Comparison of ENCODE assay signal across 18 mouse cellular contexts in genomic region chr10:44465618-44466017, GRCm38 (mm10).
DNase-seq lines count a peak whose midpoint lies in the region; ATAC-seq lines count a peak whose summit lies in the region.
"Had no signal": no experiment of that assay in that cellular context is flagged by ENCODE, and none has a peak within 500 bp of the region (broad histone marks: within the 10 kb centered on the region; RNA-seq: fewer than 3 reads in every experiment).

No protein-coding gene starts in this region.

- DNase-seq in embryonic facial prominence, embryonic 10.5 days (ENCODE audit: low spot score): no peak
- no peak for DNase-seq in heart, adult 18-20 months
- DNase-seq in midbrain, embryonic 11.5 days (ENCODE audit: low spot score, missing footprints): peak; percentile 88
- DNase-seq in midbrain, embryonic 10.5 days (ENCODE audit: low spot score): no peak
- peak; percentile 69 for DNase-seq in retina, embryonic 14.5 days (ENCODE audit: low spot score)
- DNase-seq in kidney, postnatal 25 days: no peak
- DNase-seq: adrenal gland, postnatal 36 days; cerebellum, postnatal 10 days; gastrocnemius, postnatal 36 days; right cerebral cortex, postnatal 25 days had no signal

- H3K27me3 ChIP-seq in embryonic facial prominence, embryonic 12.5 days: peaks cover 23% of the 10 kb centered on the region
- peaks cover 59% of the 10 kb centered on the region for H3K27me3 ChIP-seq in embryonic facial prominence, embryonic 10.5 days (replicated peaks; ENCODE audit: low read depth, poor library complexity, severe bottlenecking)
- peaks cover 52% of the 10 kb centered on the region for H3K27me3 ChIP-seq in heart, embryonic 16.5 days (ENCODE audit: control insufficient read depth, insufficient read depth, low read length)
- peaks cover 11% of the 10 kb centered on the region; the same call in 1 of the 2 replicates for H3K27me3 ChIP-seq in midbrain, embryonic 11.5 days (ENCODE audit: control insufficient read depth, insufficient read depth, low read length)
- H3K27me3 ChIP-seq in midbrain, embryonic 10.5 days (ENCODE audit: low read depth, poor library complexity, severe bottlenecking): peaks cover 57% of the 10 kb centered on the region
- H3K27me3 ChIP-seq: CH12.LX had no signal

- no peak overlapping the region for H3K27ac ChIP-seq in embryonic facial prominence, embryonic 12.5 days
- H3K27ac ChIP-seq in embryonic facial prominence, embryonic 10.5 days (replicated peaks): no peak overlapping the region
- no peak overlapping the region for H3K27ac ChIP-seq in heart, embryonic 16.5 days (ENCODE audit: low read length)
- no peak overlapping the region for H3K27ac ChIP-seq in midbrain, embryonic 11.5 days (ENCODE audit: low read depth, low read length)
- H3K27ac ChIP-seq in midbrain, embryonic 10.5 days (replicated peaks): no peak overlapping the region
- H3K27ac ChIP-seq: embryonic facial prominence, embryonic 15.5 days; hindbrain, embryonic 14.5 days; layer of hippocampus, adult 2 months; limb, embryonic 15.5 days had no signal

- H3K4me2 ChIP-seq in embryonic facial prominence, embryonic 12.5 days (replicated peaks): 0 out of 2 replicates have a peak overlapping the region, but pooled peaks have one; percentile 9
- peak overlapping the region; percentile 50 for H3K4me2 ChIP-seq in heart, embryonic 16.5 days (ENCODE audit: low read depth, low read length)
- H3K4me2 ChIP-seq in midbrain, embryonic 11.5 days: no peak overlapping the region; the same call in 1 of the 2 replicates
- H3K4me2 ChIP-seq: embryonic facial prominence, embryonic 15.5 days; hindbrain, embryonic 14.5 days; limb, embryonic 15.5 days had no signal

- no peaks in the 10 kb centered on the region for H3K9me3 ChIP-seq in embryonic facial prominence, embryonic 12.5 days
- H3K9me3 ChIP-seq in embryonic facial prominence, embryonic 10.5 days: no peaks in the 10 kb centered on the region
- H3K9me3 ChIP-seq in heart, embryonic 16.5 days (replicated peaks; ENCODE audit: control insufficient read depth, low read length): no peaks in the 10 kb centered on the region
- no peaks in the 10 kb centered on the region for H3K9me3 ChIP-seq in midbrain, embryonic 11.5 days (ENCODE audit: control insufficient read depth, low read length)
- H3K9me3 ChIP-seq in midbrain, embryonic 10.5 days (replicated peaks): no peaks in the 10 kb centered on the region
- H3K9me3 ChIP-seq: embryonic facial prominence, embryonic 15.5 days; limb, embryonic 15.5 days had no signal

- H3K9ac ChIP-seq in embryonic facial prominence, embryonic 12.5 days: no peak overlapping the region
- H3K9ac ChIP-seq in heart, embryonic 16.5 days (ENCODE audit: low read length): no peak overlapping the region
- no peak overlapping the region for H3K9ac ChIP-seq in midbrain, embryonic 11.5 days (ENCODE audit: low read length)
- H3K9ac ChIP-seq: embryonic facial prominence, embryonic 15.5 days; hindbrain, embryonic 14.5 days; limb, embryonic 15.5 days had no signal

- ATAC-seq in embryonic facial prominence, embryonic 12.5 days (ENCODE audit: insufficient number of reproducible peaks, insufficient read depth, low FRiP score, low TSS enrichment): no peak
- no peak for ATAC-seq in heart, embryonic 16.5 days (replicated peaks; ENCODE audit: extremely low read depth, insufficient read depth, low FRiP score)
- no peak for ATAC-seq in midbrain, embryonic 11.5 days (ENCODE audit: low FRiP score)
- ATAC-seq: intestine, embryonic 16.5 days had no signal

- 11% methylated on average over 8 of the region's 8 CpGs for WGBS in embryonic facial prominence, embryonic 12.5 days
- WGBS in embryonic facial prominence, embryonic 10.5 days: 19% methylated on average over 8 of the region's 8 CpGs
- WGBS in heart, embryonic 16.5 days: 13% methylated on average over 8 of the region's 8 CpGs
- 18% methylated on average over 8 of the region's 8 CpGs for WGBS in midbrain, embryonic 11.5 days
- WGBS in midbrain, embryonic 10.5 days: 18% methylated on average over 8 of the region's 8 CpGs

- H3K36me3 ChIP-seq in embryonic facial prominence, embryonic 12.5 days: no peaks in the 10 kb centered on the region
- no peaks in the 10 kb centered on the region for H3K36me3 ChIP-seq in embryonic facial prominence, embryonic 10.5 days (replicated peaks)
- H3K36me3 ChIP-seq in heart, embryonic 16.5 days (ENCODE audit: control insufficient read depth, insufficient read depth): no peaks in the 10 kb centered on the region
- H3K36me3 ChIP-seq in midbrain, embryonic 11.5 days (ENCODE audit: control insufficient read depth, insufficient read depth, low read length): no peaks in the 10 kb centered on the region
- H3K36me3 ChIP-seq in midbrain, embryonic 10.5 days: no peaks in the 10 kb centered on the region
- H3K36me3 ChIP-seq: embryonic facial prominence, embryonic 15.5 days; limb, embryonic 15.5 days had no signal

- peaks cover 10% of the 10 kb centered on the region; the same call in 1 of the 2 replicates for H3K4me1 ChIP-seq in embryonic facial prominence, embryonic 12.5 days
- H3K4me1 ChIP-seq in embryonic facial prominence, embryonic 10.5 days: peaks cover 13% of the 10 kb centered on the region
- peaks cover 9% of the 10 kb centered on the region for H3K4me1 ChIP-seq in heart, embryonic 16.5 days (ENCODE audit: control insufficient read depth, insufficient read depth, low read length)
- H3K4me1 ChIP-seq in midbrain, embryonic 11.5 days (ENCODE audit: control insufficient read depth, insufficient read depth, low read length): peaks cover 12% of the 10 kb centered on the region
- H3K4me1 ChIP-seq in midbrain, embryonic 10.5 days: peaks cover 18% of the 10 kb centered on the region
- H3K4me1 ChIP-seq: limb, embryonic 15.5 days had no signal

- no peak overlapping the region for H3K4me3 ChIP-seq in embryonic facial prominence, embryonic 12.5 days
- H3K4me3 ChIP-seq in embryonic facial prominence, embryonic 10.5 days: no peak overlapping the region
- peak overlapping the region; percentile 28 for H3K4me3 ChIP-seq in heart, embryonic 16.5 days (ENCODE audit: low read length)
- no peak overlapping the region for H3K4me3 ChIP-seq in midbrain, embryonic 11.5 days (ENCODE audit: low read depth, low read length)
- no peak overlapping the region for H3K4me3 ChIP-seq in midbrain, embryonic 10.5 days
- H3K4me3 ChIP-seq: embryonic facial prominence, embryonic 15.5 days; layer of hippocampus, adult 2 months; limb, embryonic 15.5 days had no signal

Comparison
In these comparisons a context has a peak if more than half of its experiments do, and no peak if none do; other contexts are left out.
1. DNase-seq: peak in midbrain, embryonic 11.5 days (single experiment) and retina, embryonic 14.5 days (single experiment); none in embryonic facial prominence, embryonic 10.5 days (single experiment), heart, adult 18-20 months (0 of 2), midbrain, embryonic 10.5 days (single experiment) and kidney, postnatal 25 days (0 of 2).